Mouse (Mus musculus): ENCODE data around the gene Pglyrp1.

Pglyrp1 gene

DNA sequence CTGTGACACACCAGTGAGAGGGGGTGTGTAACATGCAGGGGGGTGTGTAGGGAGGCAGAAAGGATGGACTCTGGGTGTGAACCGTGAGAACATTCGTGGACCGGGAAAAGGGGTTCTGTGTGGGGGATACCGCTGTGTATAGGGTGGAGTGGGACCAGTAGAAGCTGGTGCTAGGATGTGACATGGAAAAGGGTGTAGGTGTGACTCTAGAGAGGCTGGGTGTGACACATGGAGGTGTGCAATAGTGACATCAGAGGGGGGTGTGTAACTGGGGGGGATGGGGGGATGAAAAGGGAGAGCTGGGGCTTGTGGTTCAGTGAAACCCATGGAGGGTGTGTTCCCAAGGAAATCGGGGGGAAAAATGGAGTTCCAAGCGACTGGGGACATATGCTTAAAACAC is 55.8 kb downstream of the Pglyrp1 start:
- DNase-seq (ENCODE audit: low read depth): no peak

DNA sequence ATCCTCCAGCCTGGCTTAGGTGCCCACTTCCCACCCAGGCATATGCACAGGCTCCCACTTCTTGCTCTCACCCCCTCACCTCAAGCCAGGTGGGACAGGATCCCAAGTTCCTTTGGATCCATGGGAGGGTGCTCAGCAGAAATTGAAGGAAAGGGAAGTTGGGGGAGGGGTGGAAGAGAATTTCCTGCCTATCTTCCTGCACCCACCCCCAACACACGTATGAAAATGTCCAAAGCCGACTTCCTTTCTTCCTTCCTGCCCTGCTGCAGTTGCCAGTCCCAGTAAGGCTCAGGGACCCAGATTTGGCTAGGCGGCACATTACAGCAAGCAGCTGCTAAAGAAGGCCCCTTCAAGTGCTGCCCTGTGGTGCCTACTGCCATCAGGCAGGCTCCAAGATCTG is 56.6 kb downstream of the Pglyrp1 start:
- DNase-seq (ENCODE audit: low read depth): no peak
